Mouse (Mus musculus): ENCODE results near the gene Gm16181. TPM values are rescaled to one million over a fixed set of nuclear protein-coding genes. Genes with fewer than 3 reads are reported as not detected.

The Gm16181 gene
- polyA plus RNA-seq, 1 experiment from 2014 or later: 0.23 TPM

- TF ChIP-seq CTCF (IDR thresholded peaks at IDR 0.05; ENCODE audit: low read depth): no peak
- Histone ChIP-seq H3K27me3 (replicated peaks; ENCODE audit: control insufficient read depth, insufficient read depth, low read length) (no peaks in the 10 kb centered on the region), H3K9ac (ENCODE audit: low read depth, low read length) (no peak within 1 kb of the TSS), H3K9me3 (ENCODE audit: control insufficient read depth) (no peaks in the 10 kb centered on the region), H3K4me3 (ENCODE audit: low read depth, low read length) (no peak within 1 kb of the TSS), H3K27ac (ENCODE audit: low read depth, low read length) (no peak within 1 kb of the TSS), H3K4me1 (replicated peaks; ENCODE audit: control insufficient read depth, insufficient read depth, low read length) (no peaks in the 10 kb centered on the region), H3K4me2 (replicated peaks; ENCODE audit: low read depth) (no peak within 1 kb of the TSS), H3K36me3 (ENCODE audit: control insufficient read depth, insufficient read depth) (no peaks in the 10 kb centered on the region)
- no peak for ATAC-seq
- 60% methylated on average over 7 of the region's 7 CpGs for WGBS
Measured at GRCm38 (mm10) chr17:35187959-35188610, 32.5 kb upstream of the Gm16181 start, which contains the start of gene Lst1. Lst1 (minus strand) TSS chr17:35188439.

DNA sequence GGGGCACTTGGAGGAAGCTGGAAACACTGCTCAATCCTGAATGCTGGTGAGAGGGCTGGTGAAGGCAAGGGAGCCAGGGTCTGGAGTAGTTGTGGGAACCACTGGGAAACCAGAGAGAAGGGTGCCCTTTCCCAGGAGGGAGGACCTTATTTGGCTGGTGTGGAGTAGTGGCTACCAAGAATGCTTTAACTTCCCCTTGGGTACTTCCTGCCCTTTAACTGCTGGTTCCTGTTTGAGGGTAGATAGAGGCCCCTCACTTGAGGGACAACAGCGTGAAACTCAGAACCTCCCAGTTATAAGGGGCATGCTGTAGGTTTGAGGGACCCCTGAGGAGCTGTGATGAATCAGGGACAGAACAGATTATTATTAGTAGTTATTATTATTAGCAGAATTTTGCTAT is 31.4 kb upstream of the Gm16181 start:
- no peak for ATAC-seq
- Histone ChIP-seq H3K9me3 (ENCODE audit: control insufficient read depth) (no peaks in the 10 kb centered on the region), H3K4me3 (ENCODE audit: low read depth, low read length) (no peak overlapping the region), H3K27ac (ENCODE audit: low read depth, low read length) (no peak overlapping the region), H3K4me2 (replicated peaks; ENCODE audit: low read depth) (no peak overlapping the region), H3K4me1 (replicated peaks; ENCODE audit: control insufficient read depth, insufficient read depth, low read length) (no peaks in the 10 kb centered on the region), H3K9ac (ENCODE audit: low read depth, low read length) (no peak overlapping the region), H3K36me3 (ENCODE audit: control insufficient read depth, insufficient read depth) (no peaks in the 10 kb centered on the region), H3K27me3 (replicated peaks; ENCODE audit: control insufficient read depth, insufficient read depth, low read length) (no peaks in the 10 kb centered on the region; the same call in 1 of the 2 replicates)
- WGBS: 74% methylated on average over 1 of the region's 1 CpGs
- no peak for TF ChIP-seq CTCF (IDR thresholded peaks at IDR 0.05; ENCODE audit: low read depth)

GRCm38 (mm10) chr17:35190096-35190495 is 30.5 kb upstream of the Gm16181 start:
- TF ChIP-seq CTCF (IDR thresholded peaks at IDR 0.05; ENCODE audit: low read depth): no peak
- 66% methylated on average over 4 of the region's 4 CpGs for WGBS

GRCm38 (mm10) chr17:35191723-35192122 is 28.9 kb upstream of the Gm16181 start:
- no peak overlapping the region for H3K9ac ChIP-seq (ENCODE audit: low read depth, low read length)
- no peak overlapping the region for H3K4me3 ChIP-seq (ENCODE audit: low read depth, low read length)
- H3K36me3 ChIP-seq (ENCODE audit: control insufficient read depth, insufficient read depth): no peaks in the 10 kb centered on the region
- peaks cover 9% of the 10 kb centered on the region for H3K27me3 ChIP-seq (replicated peaks; ENCODE audit: control insufficient read depth, insufficient read depth, low read length)
- H3K27ac ChIP-seq (ENCODE audit: low read depth, low read length): no peak overlapping the region
- no peak overlapping the region for H3K4me2 ChIP-seq (replicated peaks; ENCODE audit: low read depth)
- H3K9me3 ChIP-seq (ENCODE audit: control insufficient read depth): no peaks in the 10 kb centered on the region
- peak; percentile 24 for TF ChIP-seq CTCF (IDR thresholded peaks at IDR 0.05; ENCODE audit: low read depth)
- no peak for ATAC-seq
- 63% methylated on average over 2 of the region's 2 CpGs for WGBS
- H3K4me1 ChIP-seq (replicated peaks; ENCODE audit: control insufficient read depth, insufficient read depth, low read length): no peaks in the 10 kb centered on the region

More at GRCm38 (mm10) chr17:35190096-35190495, 30.5 kb upstream of the Gm16181 start:
- no peaks in the 10 kb centered on the region for H3K4me1 ChIP-seq (replicated peaks; ENCODE audit: control insufficient read depth, insufficient read depth, low read length)
- no peak for ATAC-seq
- no peak overlapping the region for H3K4me2 ChIP-seq (replicated peaks; ENCODE audit: low read depth)
- no peaks in the 10 kb centered on the region; the same call in none of the 2 replicates for H3K27me3 ChIP-seq (replicated peaks; ENCODE audit: control insufficient read depth, insufficient read depth, low read length)
- H3K27ac ChIP-seq (ENCODE audit: low read depth, low read length): no peak overlapping the region
- no peak overlapping the region for H3K4me3 ChIP-seq (ENCODE audit: low read depth, low read length)
- H3K36me3 ChIP-seq (ENCODE audit: control insufficient read depth, insufficient read depth): no peaks in the 10 kb centered on the region
- H3K9me3 ChIP-seq (ENCODE audit: control insufficient read depth): no peaks in the 10 kb centered on the region
- H3K9ac ChIP-seq (ENCODE audit: low read depth, low read length): no peak overlapping the region

DNA sequence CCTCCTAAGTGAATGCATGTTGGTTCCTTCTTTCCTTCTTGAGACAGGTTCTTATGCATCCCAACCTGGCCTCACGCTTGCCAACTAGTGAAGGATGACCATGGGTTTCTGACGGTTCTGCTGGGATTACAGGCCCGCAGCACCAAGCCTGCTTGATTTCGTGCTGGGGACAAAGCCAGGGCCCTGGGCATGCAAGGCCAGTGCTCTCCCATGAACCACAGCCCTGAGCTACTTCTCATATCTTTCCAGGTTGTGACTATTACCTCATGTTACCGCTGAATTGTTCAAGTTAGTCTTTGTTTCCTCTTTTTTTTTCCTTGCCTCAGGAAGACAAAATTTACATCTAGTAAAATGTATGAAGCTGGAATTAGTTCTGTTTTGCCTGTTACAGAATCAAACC is 27.7 kb upstream of the Gm16181 start:
- Histone ChIP-seq H3K4me3 (ENCODE audit: low read depth, low read length) (no peak overlapping the region), H3K9ac (ENCODE audit: low read depth, low read length) (no peak overlapping the region), H3K27me3 (replicated peaks; ENCODE audit: control insufficient read depth, insufficient read depth, low read length) (peaks cover 9% of the 10 kb centered on the region), H3K4me2 (replicated peaks; ENCODE audit: low read depth) (no peak overlapping the region), H3K36me3 (ENCODE audit: control insufficient read depth, insufficient read depth) (no peaks in the 10 kb centered on the region), H3K27ac (ENCODE audit: low read depth, low read length) (no peak overlapping the region), H3K9me3 (ENCODE audit: control insufficient read depth) (no peaks in the 10 kb centered on the region), H3K4me1 (replicated peaks; ENCODE audit: control insufficient read depth, insufficient read depth, low read length) (no peaks in the 10 kb centered on the region)
- TF ChIP-seq CTCF (IDR thresholded peaks at IDR 0.05; ENCODE audit: low read depth): no peak
- 77% methylated on average over 5 of the region's 5 CpGs for WGBS
- ATAC-seq: no peak

DNA sequence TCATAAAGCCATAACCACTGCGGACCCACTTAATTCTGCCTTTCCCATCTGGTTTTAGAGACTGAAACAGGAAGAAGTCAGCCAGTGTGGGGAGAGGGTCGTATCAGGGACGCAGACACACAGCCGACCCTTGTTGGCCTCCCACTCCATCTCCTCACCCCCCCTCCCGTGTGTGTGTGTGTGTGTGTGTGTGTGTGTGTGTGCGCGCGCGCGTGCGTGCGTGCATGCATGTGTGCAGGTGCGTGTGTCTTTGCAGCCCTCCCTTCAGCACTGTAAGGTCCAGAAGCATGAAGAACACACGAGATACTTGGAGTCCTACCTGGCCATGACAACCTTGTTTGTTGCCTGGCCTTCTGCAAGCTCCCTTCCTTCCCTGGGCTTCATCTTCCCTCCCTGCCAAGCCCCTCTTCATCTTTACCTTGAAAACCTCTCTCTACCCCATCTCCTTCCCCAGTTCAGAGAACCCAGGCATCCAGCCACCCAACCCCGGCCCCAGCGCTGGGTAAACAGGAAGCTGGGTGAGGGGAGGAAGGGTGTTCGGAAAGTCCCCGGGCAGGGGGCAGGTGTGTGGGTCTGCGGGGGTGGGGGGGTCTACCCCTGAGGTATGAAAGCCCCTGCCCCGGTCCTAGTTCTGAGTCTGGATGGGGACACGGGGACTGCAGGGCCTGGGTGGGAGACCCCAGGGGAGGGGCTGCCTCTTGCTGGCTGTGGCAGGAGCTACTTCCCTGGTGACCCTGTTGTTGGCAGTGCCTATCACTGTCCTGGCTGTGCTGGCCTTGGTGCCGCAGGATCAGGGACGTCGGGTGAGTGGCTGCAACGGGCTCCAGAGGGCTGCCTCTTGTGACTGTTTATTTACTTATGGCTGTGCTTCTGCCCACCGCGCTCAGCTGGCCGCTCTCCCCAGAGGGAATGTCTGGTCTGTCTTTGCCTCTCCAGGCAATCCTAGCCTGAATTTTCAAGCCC is 26.5 kb upstream of the Gm16181 start, which contains the start of gene Ltb:
Gene Ltb (plus strand): TSS at position 559 of the 963 bp plus-strand sequence.
- Histone ChIP-seq H3K9ac (ENCODE audit: low read depth, low read length) (no peak within 1 kb of the TSS), H3K4me1 (replicated peaks; ENCODE audit: control insufficient read depth, insufficient read depth, low read length) (no peaks in the 10 kb centered on the region), H3K4me2 (replicated peaks; ENCODE audit: low read depth) (peak within 1 kb of the TSS; percentile 95), H3K27ac (ENCODE audit: low read depth, low read length) (no peak within 1 kb of the TSS), H3K9me3 (ENCODE audit: control insufficient read depth) (no peaks in the 10 kb centered on the region), H3K4me3 (ENCODE audit: low read depth, low read length) (peak within 1 kb of the TSS; percentile 47; the same call in 1 of the 2 replicates), H3K27me3 (replicated peaks; ENCODE audit: control insufficient read depth, insufficient read depth, low read length) (peaks cover 9% of the 10 kb centered on the region), H3K36me3 (ENCODE audit: control insufficient read depth, insufficient read depth) (no peaks in the 10 kb centered on the region)
- no peak for TF ChIP-seq CTCF (IDR thresholded peaks at IDR 0.05; ENCODE audit: low read depth)
- no peak for ATAC-seq
- 48% methylated on average over 28 of the region's 28 CpGs for WGBS
